Mouse (Mus musculus) adrenal gland, adult 2 months (tissue): ENCODE results near the gene Asic2. TPM values are rescaled to one million over a fixed set of nuclear protein-coding genes. Genes with fewer than 3 reads are reported as not detected.
"Not testable (repeated sequence)": the region's sequence is repeated elsewhere in the genome, so short reads cannot be mapped to it uniquely, and the experiment has no call there.

ENCODE experiments used
- DNase-seq: peaks from one replicate; pipeline ENCODE4 v3.0.0; 2021
- polyA plus RNA-seq: library from polyadenylated mRNA; depleted of rRNA; stranded (reverse); fragments of >200 nt; gene quantifications from 2 replicates; pipeline ENCODE4 v1.2.3, GENCODE M21; 2012
- total RNA-seq, 2 experiments: library from RNA; stranded (reverse); gene quantifications; 2 replicates each; pipeline ENCODE4 v1.2.3; 2021

Asic2 gene
- total and polyA plus RNA-seq, 3 experiments, result 1.9 to 2.7 (median 2.1) TPM

DNA sequence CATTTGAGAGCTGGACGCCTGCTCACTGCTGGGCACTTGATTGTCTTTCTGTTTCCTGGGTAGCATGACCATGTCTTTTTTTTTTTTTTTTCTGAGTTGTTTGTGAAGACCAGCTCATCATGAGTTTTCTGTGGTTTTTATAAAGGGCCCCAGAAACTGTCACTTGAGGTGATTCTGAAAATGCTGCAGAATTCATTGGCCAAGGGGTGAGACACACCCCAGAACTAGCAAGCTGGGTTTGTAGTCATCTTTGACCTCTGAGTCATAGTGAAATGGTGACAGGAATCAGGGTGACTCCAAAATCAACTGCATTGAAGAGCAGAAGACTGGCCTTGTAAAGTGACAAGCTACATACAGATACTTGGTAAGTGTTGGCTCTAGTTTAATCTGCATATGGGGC lies 521.9 kb downstream of the Asic2 start:
- peak; percentile 18 for DNase-seq

DNA sequence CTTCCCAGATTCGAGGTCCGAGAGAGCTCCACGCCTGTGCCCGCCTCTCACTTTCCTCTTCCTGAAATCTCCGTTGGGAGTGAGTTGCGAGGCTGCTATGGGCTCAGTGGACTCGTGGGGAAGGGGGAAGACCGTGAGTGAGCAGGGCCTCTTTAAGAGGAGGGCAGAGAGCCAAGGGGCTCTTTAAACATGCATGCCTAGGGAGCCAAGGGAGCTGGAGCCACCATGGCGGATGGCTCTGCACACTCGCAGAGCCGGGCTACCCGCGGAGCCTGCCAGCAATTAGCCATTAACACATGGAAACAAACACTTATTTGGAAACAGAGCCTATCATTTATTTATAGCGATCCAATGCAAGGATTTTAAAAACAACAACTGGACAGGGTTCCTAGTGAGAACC lies 541.4 kb downstream of the Asic2 start:
- DNase-seq, result no peak

DNA sequence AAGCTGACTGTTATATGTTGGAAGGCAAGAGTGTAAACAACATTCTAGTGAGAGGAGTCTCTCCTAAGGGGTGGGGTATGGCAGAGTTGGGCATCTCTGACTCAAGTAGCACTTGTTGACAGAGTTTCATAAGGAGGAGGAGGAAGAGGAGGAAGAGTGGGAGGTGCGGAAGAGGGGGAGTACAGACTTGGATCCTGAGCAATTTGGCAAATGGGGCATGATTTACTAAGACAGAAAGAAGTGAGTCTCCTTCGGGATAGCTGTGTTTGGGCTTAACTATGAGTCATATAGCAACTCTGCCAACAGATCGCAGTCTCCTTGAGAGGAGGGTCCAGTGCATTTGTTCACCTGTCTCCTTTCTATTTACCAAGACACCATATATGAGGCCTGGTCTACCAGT lies 549.1 kb downstream of the Asic2 start:
- DNase-seq, result peak; percentile 1

GRCm38 (mm10) chr11:81418027-81418426 lies 550.2 kb downstream of the Asic2 start:
- no peak for DNase-seq

- DNase-seq, result no peak
These were observed 551.9 kb downstream of the Asic2 start for GRCm38 (mm10) chr11:81416319-81416718.

DNA sequence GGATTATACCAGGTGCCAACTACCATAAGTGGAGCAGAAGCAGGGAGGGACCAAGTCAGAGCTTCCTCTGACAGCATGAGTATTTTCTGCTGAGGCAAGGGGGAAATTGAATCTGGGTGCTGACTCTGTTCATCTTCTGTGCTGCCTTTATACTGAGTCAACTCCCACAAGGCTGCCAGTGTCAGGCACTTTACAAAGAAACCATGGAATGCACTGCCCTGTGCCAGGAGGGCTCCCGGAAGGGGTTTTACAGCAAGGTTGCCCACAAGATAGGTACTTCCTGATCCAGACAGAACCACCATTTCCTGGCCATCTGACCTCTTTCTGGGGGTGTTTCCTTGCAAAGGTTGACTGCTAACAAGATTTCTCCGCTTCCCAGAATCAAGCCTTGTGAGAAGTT lies 553.7 kb downstream of the Asic2 start:
- DNase-seq, result no peak

DNA sequence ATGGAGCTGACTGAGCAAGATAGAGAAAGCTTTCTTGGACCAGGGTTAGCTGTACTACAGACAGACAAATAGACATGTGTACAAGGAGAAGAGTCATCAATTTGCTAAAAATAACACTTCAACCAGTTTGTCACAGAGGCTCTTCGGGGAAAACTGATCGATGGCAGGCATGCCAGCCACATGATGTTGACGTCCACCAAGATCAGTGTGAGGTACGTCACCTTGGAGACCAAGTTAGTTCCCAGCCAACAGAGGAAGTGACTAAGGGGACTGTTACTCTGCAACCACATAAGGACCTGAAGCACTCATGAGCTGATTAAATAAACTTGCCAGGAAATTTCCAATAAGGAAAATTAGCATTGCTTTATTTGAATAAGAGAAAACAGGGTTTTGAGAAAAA lies 557.0 kb downstream of the Asic2 start:
- DNase-seq, result no peak

DNA sequence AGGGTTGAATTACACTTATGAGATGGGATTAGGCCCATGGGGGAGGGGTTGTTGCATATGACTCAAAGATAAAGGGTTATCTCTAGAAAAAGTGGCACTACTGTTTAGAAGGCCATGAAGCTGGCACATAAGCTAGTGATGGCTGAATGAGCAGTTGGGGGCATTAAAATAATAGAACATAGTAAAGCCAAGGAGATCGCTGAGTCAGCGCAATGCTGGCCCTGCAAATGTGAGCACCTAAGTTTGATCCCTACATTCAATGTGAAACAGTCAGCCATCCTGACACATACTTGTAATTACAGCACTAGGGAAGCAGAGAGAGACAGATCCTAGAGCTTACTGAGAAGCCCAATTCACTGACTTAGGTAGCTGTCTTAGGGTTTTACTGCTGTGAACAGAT lies 562.3 kb downstream of the Asic2 start:
- no peak for DNase-seq

DNA sequence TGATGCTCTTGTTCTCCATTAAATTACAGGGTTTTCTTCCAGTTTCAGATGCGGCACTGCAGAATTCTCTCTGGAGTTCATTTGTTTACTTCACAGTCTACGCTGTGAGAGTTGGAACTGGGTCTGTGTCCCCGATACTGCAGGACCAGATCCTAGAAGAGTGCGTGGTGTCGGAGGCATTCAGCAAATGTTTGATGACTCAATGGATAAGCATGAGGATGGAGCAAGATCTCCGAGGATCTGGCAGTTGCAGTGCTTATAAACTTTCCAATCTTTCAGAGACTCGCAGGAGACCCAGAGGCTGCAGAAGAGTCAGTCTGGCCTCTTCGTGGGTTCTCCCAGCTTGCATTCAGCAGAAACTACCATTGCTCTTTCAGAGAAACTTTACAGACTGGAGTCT lies 566.0 kb downstream of the Asic2 start:
- DNase-seq, result no peak

DNA sequence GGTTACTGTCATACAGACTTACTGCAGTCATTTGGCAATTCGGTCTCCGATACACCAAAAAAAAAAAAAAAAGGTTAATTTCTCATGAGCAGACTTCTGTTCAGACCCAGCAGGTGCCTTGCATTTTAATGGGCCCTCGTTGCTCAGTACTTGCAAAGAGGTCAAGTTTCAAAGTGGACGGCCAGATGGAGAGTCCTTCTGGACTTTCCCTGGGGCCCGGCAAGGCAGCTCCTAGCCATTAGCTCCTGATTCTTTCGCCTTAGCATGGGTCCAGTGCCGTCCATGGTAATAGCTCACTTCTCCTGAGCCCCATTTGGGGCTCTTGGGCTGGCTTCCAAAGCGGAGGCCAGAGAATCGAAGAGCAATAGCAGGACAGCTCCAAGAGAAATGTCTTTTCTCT lies 575.4 kb downstream of the Asic2 start:
- no peak for DNase-seq

DNA sequence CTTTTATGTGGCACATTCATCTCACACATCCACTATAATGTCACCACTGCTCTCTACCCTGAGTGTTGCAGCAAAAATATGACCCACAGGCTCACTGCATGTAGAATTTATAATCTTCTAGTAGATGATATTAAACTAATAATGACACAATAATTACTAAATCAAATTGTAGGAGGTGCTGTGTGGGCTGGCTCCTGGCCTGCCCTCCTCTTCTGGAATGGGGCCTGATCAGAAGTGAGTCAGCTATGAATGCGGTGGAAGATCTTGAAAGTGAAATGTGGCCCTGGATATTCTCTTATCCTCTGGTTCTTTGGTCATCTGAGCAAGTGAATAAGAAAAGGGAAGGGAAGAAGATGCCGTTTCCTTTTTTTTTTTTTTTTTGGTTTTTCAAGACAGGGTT lies 582.1 kb downstream of the Asic2 start:
- peak; percentile 51 for DNase-seq

- DNase-seq, result no peak
These were observed 582.7 kb downstream of the Asic2 start for GRCm38 (mm10) chr11:81385547-81385946.

GRCm38 (mm10) chr11:81374841-81375240 lies 593.4 kb downstream of the Asic2 start:
- peak; percentile 47 for DNase-seq

DNA sequence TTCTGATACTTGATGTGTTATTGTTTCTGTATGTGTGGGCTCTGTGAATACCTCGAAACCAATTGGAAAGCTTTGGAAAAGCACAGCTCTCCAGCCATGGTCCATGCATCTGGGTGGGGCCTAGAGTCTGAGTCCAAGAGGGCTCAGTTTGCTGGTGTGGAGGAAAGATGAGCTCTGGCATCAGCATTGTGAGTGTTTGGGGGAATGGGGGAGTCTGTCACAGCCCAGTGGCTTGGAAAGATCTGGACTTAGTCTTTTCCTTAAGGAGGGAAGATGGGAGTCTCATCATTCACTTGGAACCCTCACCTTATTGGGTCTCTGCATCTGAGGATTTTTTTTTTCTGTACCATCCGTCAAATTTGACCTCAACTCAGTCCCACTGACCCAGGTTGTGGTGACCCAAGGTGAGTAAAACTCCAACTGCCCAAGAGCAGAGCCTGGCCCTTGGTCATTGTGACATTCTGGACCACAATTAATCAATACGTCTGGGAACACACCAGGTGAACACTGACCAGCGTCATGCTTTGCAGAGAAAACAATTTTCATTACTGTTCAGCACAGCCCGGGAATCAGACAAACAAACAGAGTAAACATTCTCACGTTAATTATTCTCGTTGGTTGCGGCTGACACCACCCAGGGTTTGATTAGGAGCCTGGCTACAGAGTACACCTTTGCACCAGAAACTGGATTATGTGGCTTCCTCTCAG lies 594.1 kb downstream of the Asic2 start:
- no peak for DNase-seq

- DNase-seq, result peak; percentile 84
These were observed 596.7 kb downstream of the Asic2 start for GRCm38 (mm10) chr11:81371545-81371944.

- no peak for DNase-seq
These were observed 597.8 kb downstream of the Asic2 start for GRCm38 (mm10) chr11:81370426-81370810.

DNA sequence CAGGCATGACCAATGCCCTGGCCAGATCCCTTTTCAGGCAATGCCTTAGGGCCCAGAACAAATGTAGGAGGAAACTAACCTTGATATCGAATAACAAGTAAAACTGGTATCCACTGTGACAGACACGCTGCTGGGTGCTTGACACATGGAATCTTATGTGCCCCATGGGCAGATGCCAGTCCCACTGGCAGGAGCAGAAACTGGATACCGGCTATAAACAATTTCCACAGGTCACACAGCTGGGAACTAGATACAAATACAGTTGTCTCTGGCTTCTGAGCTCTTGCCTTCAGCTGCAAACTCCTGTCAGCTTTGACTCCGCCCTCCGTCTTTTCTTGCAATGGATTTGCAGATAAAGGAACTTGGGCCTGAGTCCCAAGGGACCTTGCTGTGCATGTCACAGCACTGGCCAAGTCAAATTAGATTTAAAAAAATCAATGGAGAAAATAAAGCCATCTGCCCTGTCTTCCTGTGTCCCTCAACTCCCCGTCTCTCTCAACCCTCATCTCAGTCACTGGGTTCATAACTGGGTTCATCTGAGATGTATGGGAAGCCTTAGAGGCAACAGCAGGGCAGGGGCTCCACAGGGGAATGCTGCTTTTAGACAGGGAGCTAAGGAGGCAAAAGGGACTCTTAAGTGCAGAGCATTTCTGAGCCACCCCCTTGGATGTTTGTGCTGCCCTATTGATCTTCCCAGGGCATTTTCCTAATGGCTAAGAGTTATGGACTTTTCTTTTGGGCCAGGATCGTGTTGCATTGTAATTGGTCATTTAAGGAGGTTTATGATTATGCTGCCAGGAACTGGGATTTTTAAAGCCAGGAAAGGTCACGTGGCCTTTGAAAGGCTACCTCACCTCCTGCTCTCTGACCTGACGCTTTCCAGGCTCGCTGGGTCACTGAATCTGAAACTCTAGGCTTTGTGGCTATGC lies 598.5 kb downstream of the Asic2 start:
- DNase-seq, result no peak

- DNase-seq, result no peak
These were observed 603.8 kb downstream of the Asic2 start for GRCm38 (mm10) chr11:81364442-81364841.

GRCm38 (mm10) chr11:81362461-81362860 lies 605.8 kb downstream of the Asic2 start:
- DNase-seq, result peak; percentile 75

GRCm38 (mm10) chr11:81361040-81361439 lies 607.2 kb downstream of the Asic2 start:
- DNase-seq, result peak; percentile 37

- not testable (repeated sequence) for DNase-seq
These were observed 617.8 kb downstream of the Asic2 start for GRCm38 (mm10) chr11:81350498-81350897.

- no peak for DNase-seq
These were observed 636.3 kb downstream of the Asic2 start for GRCm38 (mm10) chr11:81331977-81332376.

- DNase-seq, result no peak
These were observed 637.3 kb downstream of the Asic2 start for GRCm38 (mm10) chr11:81330982-81331381.
